Mouse (Mus musculus): ENCODE results near the gene Map3k21. TPM values are rescaled to one million over a fixed set of nuclear protein-coding genes. Genes with fewer than 3 reads are reported as not detected.
A peak's percentile ranks its signal among the peaks of the same experiment; 100 is the strongest.

Map3k21 gene
- polyA plus RNA-seq, 1 experiment from 2014 or later = 0.03 TPM

DNA sequence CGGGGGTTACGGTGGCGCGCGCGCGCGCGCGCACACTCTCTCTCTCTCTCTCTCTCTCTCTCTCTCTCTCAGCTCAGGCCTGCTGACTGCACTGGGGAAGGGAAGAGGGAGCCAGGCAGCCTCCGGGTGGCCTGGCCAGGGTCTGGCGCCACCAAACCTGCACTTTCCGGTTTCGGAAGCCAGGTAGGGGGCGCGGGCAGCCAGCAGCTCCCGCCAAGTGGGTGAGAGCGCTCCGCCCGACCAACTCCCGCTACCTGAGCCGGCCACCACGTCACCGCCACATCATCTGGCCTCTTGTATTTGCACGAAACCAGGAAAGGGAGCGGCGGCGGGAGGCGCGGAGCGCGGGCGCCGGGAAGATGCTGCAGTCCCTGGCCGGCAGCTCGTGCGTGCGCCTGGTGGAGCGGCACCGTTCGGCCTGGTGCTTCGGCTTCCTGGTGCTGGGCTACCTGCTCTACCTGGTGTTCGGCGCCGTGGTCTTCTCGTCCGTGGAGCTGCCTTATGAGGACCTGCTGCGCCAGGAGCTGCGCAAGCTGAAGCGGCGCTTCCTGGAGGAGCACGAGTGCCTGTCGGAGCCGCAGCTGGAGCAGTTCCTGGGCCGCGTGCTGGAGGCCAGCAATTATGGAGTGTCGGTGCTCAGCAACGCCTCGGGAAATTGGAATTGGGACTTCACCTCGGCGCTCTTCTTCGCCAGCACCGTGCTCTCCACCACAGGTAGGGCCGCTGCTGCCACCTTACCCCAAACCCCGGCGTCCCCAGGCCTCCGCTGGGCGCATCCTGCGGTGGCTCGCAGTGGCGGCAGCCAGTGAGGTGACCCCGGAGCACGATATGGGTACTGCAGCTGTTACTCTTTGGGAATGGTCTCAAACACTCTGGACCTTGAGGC, 85.1 kb downstream of the Map3k21 start, which contains the start of gene Kcnk1:
Gene Kcnk1, plus strand, starts transcription at position 70 of the 886 bp plus-strand sequence.
- peaks cover 7% of the 10 kb centered on the region for H3K4me1 ChIP-seq (ENCODE audit: control insufficient read depth, insufficient read depth, low read length)
- peak within 1 kb of the TSS; percentile 75 for H3K4me2 ChIP-seq
- no peak within 1 kb of the TSS for H3K27ac ChIP-seq (ENCODE audit: low read depth, low read length)
- peak within 1 kb of the TSS; percentile 39 for H3K4me3 ChIP-seq (ENCODE audit: low read depth, low read length)
- ATAC-seq (ENCODE audit: low FRiP score) = peak; percentile 67; the same call in 1 of the 2 replicates
- no peaks in the 10 kb centered on the region for H3K36me3 ChIP-seq (ENCODE audit: control insufficient read depth, insufficient read depth, low read length)
- peak; percentile 95 for DNase-seq (ENCODE audit: low spot score, missing footprints)
- WGBS = under 1% methylated on average over 73 of the region's 73 CpGs
- H3K9me3 ChIP-seq (ENCODE audit: control insufficient read depth, low read length) = no peaks in the 10 kb centered on the region
- H3K27me3 ChIP-seq (ENCODE audit: control insufficient read depth, insufficient read depth, low read length) = peaks cover 23% of the 10 kb centered on the region
- peak within 1 kb of the TSS; percentile 61 for H3K9ac ChIP-seq (ENCODE audit: low read length)

DNA sequence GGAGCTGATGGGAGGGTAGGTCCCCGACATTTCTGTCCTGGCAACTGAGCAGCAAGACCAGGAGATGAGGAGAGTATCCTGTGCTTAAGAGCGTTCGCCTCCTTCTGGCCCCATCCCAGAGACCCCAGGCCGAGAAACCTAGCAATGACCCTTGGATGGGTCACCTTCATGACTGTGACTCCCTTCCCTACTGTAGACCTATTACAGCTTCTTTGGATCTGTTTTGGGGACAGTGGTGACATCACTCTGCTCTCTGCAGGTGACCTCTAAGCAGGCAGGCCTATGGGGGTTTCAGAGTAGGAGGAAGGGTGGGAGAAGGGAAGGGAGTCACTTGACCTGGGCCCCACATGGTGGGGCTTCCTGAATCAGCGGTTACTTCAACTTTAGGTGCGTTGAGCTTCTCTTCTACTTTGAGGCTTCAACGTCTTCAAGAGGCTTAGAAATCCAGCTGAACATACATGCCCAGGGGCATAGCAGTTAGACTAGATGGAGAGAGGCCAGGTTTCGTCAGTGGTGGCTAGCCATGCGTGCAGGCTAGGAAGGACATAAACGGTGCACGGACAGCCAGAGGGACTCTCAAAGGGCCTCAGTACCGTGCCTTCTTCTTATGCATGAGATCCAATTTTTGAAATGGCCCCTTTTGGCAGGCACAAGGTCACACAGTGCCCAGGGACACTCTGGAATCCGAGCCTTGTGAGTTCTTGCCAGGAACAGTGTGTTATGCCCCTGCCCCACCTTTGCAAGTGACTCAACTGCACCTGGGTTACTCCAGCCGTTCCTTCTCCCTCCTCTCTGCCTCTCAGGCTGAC, 86.0 kb downstream of the Map3k21 start:
- H3K9me3 ChIP-seq (ENCODE audit: control insufficient read depth, low read length) = no peaks in the 10 kb centered on the region
- peak; percentile 85 for DNase-seq (ENCODE audit: low spot score, missing footprints)
- no peak for ATAC-seq (ENCODE audit: low FRiP score)
- WGBS = 11% methylated on average over 14 of the region's 14 CpGs
- peak overlapping the region; percentile 75 for H3K4me2 ChIP-seq
- peak overlapping the region; percentile 39 for H3K4me3 ChIP-seq (ENCODE audit: low read depth, low read length)
- H3K9ac ChIP-seq (ENCODE audit: low read length) = peak overlapping the region; percentile 61
- peaks cover 23% of the 10 kb centered on the region for H3K27me3 ChIP-seq (ENCODE audit: control insufficient read depth, insufficient read depth, low read length)
- H3K36me3 ChIP-seq (ENCODE audit: control insufficient read depth, insufficient read depth, low read length) = no peaks in the 10 kb centered on the region
- peaks cover 7% of the 10 kb centered on the region for H3K4me1 ChIP-seq (ENCODE audit: control insufficient read depth, insufficient read depth, low read length)
- no peak overlapping the region for H3K27ac ChIP-seq (ENCODE audit: low read depth, low read length)

DNA sequence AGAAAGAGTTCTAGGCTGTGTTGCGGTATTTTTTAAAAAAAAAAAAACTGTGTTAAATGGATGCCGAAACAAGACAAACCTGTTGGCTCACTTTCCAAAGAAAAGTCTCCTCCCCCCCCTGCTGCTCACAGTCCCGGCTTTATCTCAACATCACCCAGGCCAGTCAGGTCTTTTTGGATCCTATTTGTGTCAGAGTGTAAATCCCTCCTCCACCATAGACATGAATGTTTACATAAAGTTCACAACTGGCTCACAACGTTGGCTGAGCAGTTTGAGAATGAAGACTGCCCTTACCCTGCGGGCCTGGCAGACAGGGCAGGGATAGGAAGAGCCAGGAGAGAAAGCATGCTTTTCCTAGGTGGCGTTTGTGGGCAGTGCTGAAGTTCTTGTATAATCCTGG, 86.7 kb downstream of the Map3k21 start:
- no peaks in the 10 kb centered on the region for H3K36me3 ChIP-seq (ENCODE audit: control insufficient read depth, insufficient read depth, low read length)
- H3K9me3 ChIP-seq (ENCODE audit: control insufficient read depth, low read length) = no peaks in the 10 kb centered on the region
- no peak overlapping the region for H3K27ac ChIP-seq (ENCODE audit: low read depth, low read length)
- WGBS = 28% methylated on average over 6 of the region's 6 CpGs
- ATAC-seq (ENCODE audit: low FRiP score) (no peak), DNase-seq (ENCODE audit: low spot score, missing footprints) (no peak)
- H3K27me3 ChIP-seq (ENCODE audit: control insufficient read depth, insufficient read depth, low read length) = peaks cover 23% of the 10 kb centered on the region
- no peak overlapping the region for H3K4me3 ChIP-seq (ENCODE audit: low read depth, low read length)
- no peak overlapping the region for H3K9ac ChIP-seq (ENCODE audit: low read length)
- peaks cover 7% of the 10 kb centered on the region for H3K4me1 ChIP-seq (ENCODE audit: control insufficient read depth, insufficient read depth, low read length)
- no peak overlapping the region for H3K4me2 ChIP-seq

Other genes with a start within 250 kb of the Map3k21 start
- gene Map10, start 240.6 kb upstream of the Map3k21 start, polyA plus RNA-seq (2014; fragmentation: Nextera tagmentation; extraction: Ambion mirVana) = 8.5 and 10.4 TPM in 2 replicates
- gene Ntpcr, start 180.5 kb upstream of the Map3k21 start, polyA plus RNA-seq (2014; fragmentation: Nextera tagmentation; extraction: Ambion mirVana) = 18.0 and 20.6 TPM in 2 replicates
- gene Pcnx2, start 12.1 kb upstream of the Map3k21 start, polyA plus RNA-seq (2014; fragmentation: Nextera tagmentation; extraction: Ambion mirVana) = 0.40 and 0.74 TPM in 2 replicates
- 3.8 and 4.1 TPM in 2 replicates for gene Kcnk1, start 84.7 kb downstream of the Map3k21 start, polyA plus RNA-seq (2014; fragmentation: Nextera tagmentation; extraction: Ambion mirVana)